Comparison of ENCODE assay signal across 28 mouse cellular contexts in the genomic region with DNA sequence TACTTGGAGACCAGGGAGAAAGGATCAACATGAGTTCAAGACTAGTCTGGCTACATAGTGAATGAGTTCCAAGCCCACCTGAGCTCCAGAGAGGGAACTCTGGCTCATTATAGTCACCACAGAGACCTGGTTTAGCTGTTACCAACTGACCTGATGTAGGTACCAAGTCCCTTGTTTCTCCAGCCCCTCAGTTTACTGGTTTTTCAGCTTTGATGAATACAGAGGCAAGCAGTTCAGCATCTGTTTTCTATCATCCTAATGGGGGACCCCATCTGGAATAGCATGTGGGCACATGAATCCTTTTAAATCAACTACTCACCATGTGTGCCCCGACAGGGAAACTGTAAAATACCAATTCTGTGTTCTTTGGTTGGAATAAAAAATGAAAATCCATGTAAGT.
DNase-seq lines count a peak whose midpoint lies in the region; ATAC-seq lines count a peak whose summit lies in the region.
"Had no signal": no experiment of that assay in that cellular context is flagged by ENCODE, and none has a peak within 500 bp of the region (broad histone marks: within the 10 kb centered on the region; RNA-seq: fewer than 3 reads in every experiment).

No protein-coding gene starts in this region.

- H3K4me1 ChIP-seq in heart, embryonic 10.5 days, result peaks cover 26% of the 10 kb centered on the region
- H3K4me1 ChIP-seq in heart, embryonic 15.5 days (replicated peaks), result peaks cover 34% of the 10 kb centered on the region
- peaks cover 24% of the 10 kb centered on the region for H3K4me1 ChIP-seq in heart, embryonic 16.5 days (ENCODE audit: control insufficient read depth, insufficient read depth, low read length)
- H3K4me1 ChIP-seq: hindbrain, embryonic 10.5 days; hindbrain, embryonic 15.5 days; intestine, embryonic 15.5 days had no signal

- DNase-seq in heart, embryonic 10.5 days (ENCODE audit: low spot score), result no peak
- DNase-seq in heart, postnatal 25 days (ENCODE audit: low spot score), result no peak
- no peak for DNase-seq in heart, adult 18-20 months
- peak; percentile 54 for DNase-seq in hindlimb bud, embryonic 11.5 days (ENCODE audit: extremely low spot score, low read depth, low spot score)
- no peak for DNase-seq in kidney, adult 8-10 months
- no peak for DNase-seq in kidney, postnatal 25 days
- DNase-seq: adrenal gland, postnatal 25 days; B cell, adult 2 months; cerebellum, adult 11-12 months; cerebellum, adult 9-11 months; gastrocnemius, adult 2 months; gastrocnemius, postnatal 36 days; kidney, adult 2 months; kidney, postnatal 10 days; layer of hippocampus, adult 9-11 months; spleen, adult 18-20 months; thymus, postnatal 14 days had no signal

- H3K27me3 ChIP-seq in heart, embryonic 10.5 days (ENCODE audit: insufficient read depth, poor library complexity, severe bottlenecking), result no peaks in the 10 kb centered on the region
- no peaks in the 10 kb centered on the region for H3K27me3 ChIP-seq in heart, embryonic 15.5 days
- H3K27me3 ChIP-seq in heart, embryonic 16.5 days (ENCODE audit: control insufficient read depth, insufficient read depth, low read length), result no peaks in the 10 kb centered on the region
- H3K27me3 ChIP-seq: embryonic facial prominence, embryonic 12.5 days; hindbrain, embryonic 15.5 days; intestine, embryonic 15.5 days; limb, embryonic 13.5 days had no signal

- H3K9ac ChIP-seq in heart, embryonic 15.5 days, result no peak overlapping the region
- H3K9ac ChIP-seq in heart, embryonic 16.5 days (ENCODE audit: low read length), result peak overlapping the region; percentile 33; the same call in 1 of the 2 replicates
- H3K9ac ChIP-seq: embryonic facial prominence, embryonic 12.5 days; hindbrain, embryonic 15.5 days; intestine, embryonic 15.5 days; limb, embryonic 13.5 days had no signal

- WGBS in heart, embryonic 10.5 days, result 80% methylated on average over 1 of the region's 1 CpGs
- WGBS in heart, embryonic 15.5 days, result 92% methylated on average over 1 of the region's 1 CpGs
- 88% methylated on average over 1 of the region's 1 CpGs for WGBS in heart, embryonic 16.5 days

- ATAC-seq in heart, embryonic 15.5 days (replicated peaks; ENCODE audit: insufficient number of reproducible peaks, insufficient read depth, low FRiP score, low read depth), result no peak
- ATAC-seq in heart, embryonic 16.5 days (replicated peaks; ENCODE audit: extremely low read depth, insufficient read depth, low FRiP score), result no peak
- ATAC-seq: forebrain, embryonic 14.5 days; midbrain, embryonic 16.5 days had no signal

- intact Hi-C loops in heart, postnatal 25 days (cut with DNase I), result no loop called here

- H3K27ac ChIP-seq in heart, embryonic 10.5 days, result peak overlapping the region; percentile 83
- H3K27ac ChIP-seq in heart, embryonic 15.5 days, result peak overlapping the region; percentile 90
- H3K27ac ChIP-seq in heart, embryonic 16.5 days (ENCODE audit: low read length), result peak overlapping the region; percentile 86
- H3K27ac ChIP-seq: embryonic facial prominence, embryonic 12.5 days; gastrocnemius, adult 2 months; hindbrain, embryonic 10.5 days; hindbrain, embryonic 15.5 days; intestine, embryonic 15.5 days; limb, embryonic 13.5 days had no signal

- peaks cover 20% of the 10 kb centered on the region for H3K36me3 ChIP-seq in heart, embryonic 10.5 days
- no peaks in the 10 kb centered on the region; the same call in 1 of the 2 replicates for H3K36me3 ChIP-seq in heart, embryonic 15.5 days
- H3K36me3 ChIP-seq in heart, embryonic 16.5 days (ENCODE audit: control insufficient read depth, insufficient read depth), result peaks cover 4% of the 10 kb centered on the region; the same call in 1 of the 2 replicates
- H3K36me3 ChIP-seq: intestine, embryonic 15.5 days had no signal

- H3K4me2 ChIP-seq in heart, embryonic 15.5 days, result peak overlapping the region; percentile 34; the same call in 1 of the 2 replicates
- peak overlapping the region; percentile 40; the same call in 1 of the 2 replicates for H3K4me2 ChIP-seq in heart, embryonic 16.5 days (ENCODE audit: low read depth, low read length)
- H3K4me2 ChIP-seq: embryonic facial prominence, embryonic 12.5 days; hindbrain, embryonic 15.5 days; intestine, embryonic 15.5 days; limb, embryonic 13.5 days; liver, embryonic 11.5 days; midbrain, embryonic 11.5 days had no signal

- H3K9me3 ChIP-seq in heart, embryonic 10.5 days, result no peaks in the 10 kb centered on the region
- no peaks in the 10 kb centered on the region for H3K9me3 ChIP-seq in heart, embryonic 15.5 days (replicated peaks)
- H3K9me3 ChIP-seq in heart, embryonic 16.5 days (replicated peaks; ENCODE audit: control insufficient read depth, low read length), result no peaks in the 10 kb centered on the region
- H3K9me3 ChIP-seq: embryonic facial prominence, embryonic 12.5 days; hindbrain, embryonic 10.5 days; hindbrain, embryonic 15.5 days; intestine, embryonic 15.5 days; limb, embryonic 13.5 days had no signal

- no peak overlapping the region for H3K4me3 ChIP-seq in heart, embryonic 10.5 days
- H3K4me3 ChIP-seq in heart, embryonic 15.5 days, result no peak overlapping the region
- H3K4me3 ChIP-seq in heart, embryonic 16.5 days (ENCODE audit: low read length), result no peak overlapping the region
- H3K4me3 ChIP-seq: embryonic facial prominence, embryonic 12.5 days; gastrocnemius, adult 2 months; hindbrain, embryonic 10.5 days; hindbrain, embryonic 15.5 days; intestine, embryonic 15.5 days; limb, embryonic 13.5 days had no signal
